Mouse (Mus musculus) brain, embryonic 14.5 days (tissue): Measurements from ENCODE around the gene Col4a1.

ENCODE experiments used
- CTCF ChIP-seq: fragments of 200-500 bp; IDR thresholded peaks from 2 replicates; pipeline ENCODE4 v1.5.1; 2012; ENCODE audit warnings: inconsistent platforms, mild to moderate bottlenecking, moderate library complexity, borderline replicate concordance; ENCODE audit not compliant: insufficient read depth, insufficient read length; ENCODE audit errors: extremely low read depth
- POLR2A ChIP-seq: fragments of 200-500 bp; IDR thresholded peaks from 2 replicates; pipeline ENCODE4 v1.6.1; 2012; ENCODE audit warnings: mild to moderate bottlenecking, inconsistent platforms, borderline replicate concordance; ENCODE audit not compliant: poor library complexity, insufficient read depth, insufficient read length, severe bottlenecking; ENCODE audit errors: extremely low read depth

- no peak for TF ChIP-seq CTCF
- TF ChIP-seq POLR2A: no peak
These were observed 147.0 kb downstream of the Col4a1 start for GRCm38 (mm10) chr8:11165592-11165991.
